Mouse (Mus musculus): Measurements from ENCODE around the gene Cdpf1.
"Not testable (repeated sequence)": the region's sequence is repeated elsewhere in the genome, so short reads cannot be mapped to it uniquely, and the experiment has no call there.

Cdpf1 gene

GRCm38 (mm10) chr15:85808031-85808430 lies 3.5 kb downstream of the Cdpf1 start:
- DNase-seq, result no peak

DNA sequence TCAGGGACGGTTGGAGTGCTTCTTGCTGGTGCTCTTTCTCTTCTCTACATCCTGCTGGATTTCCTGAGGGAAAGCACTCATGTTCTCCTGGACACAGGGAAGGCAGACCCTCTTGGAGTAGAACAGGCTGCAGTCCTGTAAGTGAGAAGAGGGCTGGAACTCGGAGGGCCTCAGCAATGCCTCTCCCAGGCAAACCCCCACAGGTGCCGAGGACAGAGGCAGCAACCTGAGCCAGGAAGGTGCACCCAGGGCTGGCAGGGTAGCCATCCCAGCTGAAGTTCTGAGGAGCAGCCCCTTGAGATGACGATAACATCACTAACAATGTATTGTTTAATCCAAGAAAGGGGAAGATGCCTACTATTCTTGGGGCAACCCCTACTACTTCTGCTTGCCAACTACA lies 4.1 kb downstream of the Cdpf1 start:
- no peak for DNase-seq

- no peak for DNase-seq
Measured at GRCm38 (mm10) chr15:85806886-85807285, 4.6 kb downstream of the Cdpf1 start.

DNA sequence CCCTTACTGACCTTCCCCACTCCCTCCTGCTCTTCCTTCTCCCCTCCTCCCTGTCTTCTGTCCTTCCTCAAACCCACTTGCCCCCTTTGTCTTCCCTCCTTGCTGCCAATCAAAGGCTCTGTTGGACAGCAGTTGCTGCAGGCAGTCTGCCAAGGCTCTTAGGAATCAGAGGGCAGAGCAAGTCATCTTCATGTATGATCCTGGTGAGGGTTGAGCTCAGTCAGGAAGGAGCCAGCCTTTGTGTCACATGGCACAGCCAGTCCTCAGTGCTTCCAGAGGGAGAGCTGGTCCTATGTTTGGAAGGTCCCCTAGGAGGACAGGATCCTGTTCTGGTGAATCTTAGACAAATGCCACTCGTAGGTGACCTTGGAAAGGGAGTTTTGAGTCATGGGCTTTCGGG lies 8.6 kb downstream of the Cdpf1 start:
- no peak for DNase-seq

DNA sequence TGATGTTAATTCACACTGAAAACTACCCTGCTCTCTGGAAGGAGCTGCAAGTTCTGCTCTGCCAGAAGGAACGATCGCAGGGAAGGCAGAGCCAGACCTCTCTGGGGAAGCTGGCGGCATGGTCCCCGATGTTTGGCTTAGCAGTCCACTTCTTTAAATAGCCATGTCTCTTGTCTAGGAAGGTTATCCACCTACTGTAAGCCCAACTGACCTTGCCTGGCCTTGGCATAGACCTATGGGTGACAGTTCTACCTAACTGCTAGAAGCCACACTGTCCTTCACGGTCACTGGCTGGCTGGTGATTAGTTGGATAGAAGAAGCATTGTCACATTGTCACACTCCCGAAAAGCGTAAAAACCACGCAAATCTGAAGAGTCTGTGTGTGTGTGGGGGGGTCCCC lies 12.8 kb downstream of the Cdpf1 start:
- no peak for DNase-seq

- no peak for DNase-seq
Measured at GRCm38 (mm10) chr15:85795516-85795915, 16.0 kb downstream of the Cdpf1 start.

- no peak for DNase-seq
Measured at GRCm38 (mm10) chr15:85792819-85793218, 18.7 kb downstream of the Cdpf1 start.

GRCm38 (mm10) chr15:85791449-85791848 lies 20.0 kb downstream of the Cdpf1 start:
- DNase-seq, result no peak

- no peak for DNase-seq
Measured at GRCm38 (mm10) chr15:85788633-85789032, 22.9 kb downstream of the Cdpf1 start.

DNA sequence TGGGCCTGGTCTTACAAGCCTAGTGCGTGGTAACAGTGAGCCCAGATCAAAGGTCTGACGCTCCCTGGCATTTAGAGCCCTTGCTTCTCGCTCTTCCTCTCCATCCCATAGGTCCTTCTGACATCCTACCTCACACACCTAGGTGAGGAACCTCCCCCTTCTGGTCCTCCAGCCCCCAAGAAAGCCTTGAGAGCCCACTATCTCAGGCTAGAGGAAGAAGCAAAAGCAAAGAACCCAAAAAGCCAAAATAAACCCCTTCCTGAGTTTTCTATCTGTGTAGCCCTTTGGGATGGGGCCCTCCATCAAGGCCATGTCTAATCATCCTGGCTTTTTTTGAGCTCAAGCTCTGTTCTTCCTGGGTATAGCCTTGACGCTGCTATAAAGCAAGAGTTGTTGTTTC lies 23.4 kb downstream of the Cdpf1 start:
- no peak for DNase-seq

- no peak for DNase-seq
Measured at GRCm38 (mm10) chr15:85787482-85787881, 24.0 kb downstream of the Cdpf1 start.

- no peak for DNase-seq
Measured at GRCm38 (mm10) chr15:85786711-85787110, 24.8 kb downstream of the Cdpf1 start.

- no peak for DNase-seq
Measured at GRCm38 (mm10) chr15:85784341-85784740, 27.2 kb downstream of the Cdpf1 start.

DNA sequence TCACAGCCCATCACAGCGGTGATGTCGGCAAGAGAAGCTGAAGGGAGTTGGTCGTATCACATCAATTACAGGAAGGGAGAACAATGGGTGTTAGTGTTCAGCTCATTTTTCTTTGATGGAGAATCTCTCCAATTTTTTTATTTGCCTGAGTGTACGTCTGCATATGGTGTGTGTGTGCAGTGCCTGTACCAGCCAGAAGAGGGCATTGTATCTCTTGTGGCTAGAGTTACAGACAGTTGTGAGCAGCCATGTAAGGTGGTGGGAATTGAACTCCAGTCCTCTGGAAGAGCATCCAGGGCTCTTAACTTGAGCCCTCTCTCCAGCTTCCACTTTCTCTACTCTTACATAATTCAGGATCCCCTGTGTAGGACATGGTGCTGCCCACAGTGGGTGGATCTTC lies 28.4 kb downstream of the Cdpf1 start:
- DNase-seq, result no peak

DNA sequence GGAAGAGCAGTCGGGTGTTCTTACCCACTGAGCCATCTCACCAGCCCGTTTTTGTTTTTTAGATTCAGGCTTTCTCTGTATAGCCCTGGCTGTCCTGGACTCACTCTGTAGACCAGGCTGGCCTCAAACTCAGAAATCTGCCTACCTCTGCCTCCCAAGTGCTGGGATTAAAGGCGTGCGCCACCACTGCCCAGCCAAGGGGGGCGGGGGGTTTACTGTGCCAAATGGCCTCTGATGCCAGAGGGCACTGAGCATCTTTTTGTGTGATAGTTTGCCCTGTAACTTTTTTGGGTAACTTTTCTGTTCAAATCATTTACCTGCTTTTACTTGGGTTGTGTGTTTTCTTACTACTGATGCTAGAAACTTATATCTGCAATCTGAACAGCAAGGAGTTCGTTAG lies 32.6 kb downstream of the Cdpf1 start:
- DNase-seq, result not testable (repeated sequence)

GRCm38 (mm10) chr15:85776771-85777170 lies 34.7 kb downstream of the Cdpf1 start:
- peak; percentile 13 for DNase-seq

GRCm38 (mm10) chr15:85776241-85776640 lies 35.3 kb downstream of the Cdpf1 start:
- no peak for DNase-seq

DNA sequence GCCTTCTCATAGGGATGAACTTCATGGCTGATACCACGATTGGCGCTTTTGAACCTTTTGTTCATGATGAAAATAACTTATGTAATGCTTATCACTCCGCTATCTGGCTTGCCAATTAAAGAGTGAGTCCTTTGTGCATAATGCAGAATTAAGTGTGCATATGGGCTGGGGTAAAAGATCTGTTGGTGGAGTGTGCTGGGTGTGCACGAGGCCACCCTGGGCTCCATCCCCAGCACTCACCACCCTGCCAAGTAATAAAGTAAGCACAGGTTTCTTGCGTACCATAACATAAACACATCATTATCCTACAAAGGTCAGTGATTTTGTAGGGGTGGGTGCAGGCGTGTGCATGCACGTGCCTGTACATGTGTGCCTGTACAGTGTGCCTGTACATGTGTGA lies 36.5 kb downstream of the Cdpf1 start:
- DNase-seq, result no peak

DNA sequence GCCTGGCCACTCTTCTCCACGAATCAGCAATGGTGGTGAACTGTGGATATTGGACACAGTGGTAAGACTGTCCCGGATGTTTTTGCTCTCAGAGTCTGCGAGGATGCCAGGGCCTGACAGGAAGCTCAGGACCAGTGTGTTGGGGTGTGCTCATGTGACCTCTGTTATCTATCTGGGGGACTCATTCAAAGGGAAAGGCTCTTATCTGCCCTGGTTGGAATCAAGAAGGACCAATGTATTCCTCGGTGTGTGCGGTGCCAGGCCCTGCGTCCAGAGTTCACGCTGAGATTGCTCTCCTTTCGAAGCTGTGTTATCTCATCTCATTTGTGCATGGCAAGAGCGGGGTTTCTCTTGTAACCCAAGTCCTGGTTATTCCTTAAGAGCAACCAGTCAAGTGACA lies 37.1 kb downstream of the Cdpf1 start:
- no peak for DNase-seq

- no peak for DNase-seq
Measured at GRCm38 (mm10) chr15:85772146-85772740, 39.3 kb downstream of the Cdpf1 start.

GRCm38 (mm10) chr15:85771306-85772121 lies 40.0 kb downstream of the Cdpf1 start:
- DNase-seq, result no peak

- no peak for DNase-seq
Measured at GRCm38 (mm10) chr15:85768991-85769390, 42.5 kb downstream of the Cdpf1 start.

GRCm38 (mm10) chr15:85766677-85767076 lies 44.8 kb downstream of the Cdpf1 start:
- DNase-seq, result no peak

GRCm38 (mm10) chr15:85765022-85765421 lies 46.5 kb downstream of the Cdpf1 start:
- no peak for DNase-seq

GRCm38 (mm10) chr15:85762761-85763160 lies 48.7 kb downstream of the Cdpf1 start:
- no peak for DNase-seq

Data from cerebellum, adult 11-12 months (tissue).